Mouse (Mus musculus) erythroid progenitor cell, adult 5-6 weeks (primary cell): Measurements from ENCODE around the gene Pikfyve. TPM values are rescaled to one million over a fixed set of nuclear protein-coding genes. Genes with fewer than 3 reads are reported as not detected.
"Not testable (repeated sequence)": the region's sequence is repeated elsewhere in the genome, so short reads cannot be mapped to it uniquely, and the experiment has no call there.

Experiments used
- ATAC-seq: replicated peaks from 2 replicates; pipeline ENCODE4 v1.8.0; 2016; ENCODE audit warnings: moderate number of reproducible peaks, mild to moderate bottlenecking, moderate TSS enrichment, inconsistent platforms; ENCODE audit not compliant: poor library complexity, low FRiP score, severe bottlenecking
- total RNA-seq, 2 experiments: library from RNA; stranded (forward) in 1 of 2; stranded (reverse) in 1 of 2; fragments of 150-400 nt in 1 of 2; fragments of 186-747, 209-891 nt in 1 of 2; gene quantifications; 2 replicates each; pipeline versions ENCODE4 v1.2.3 to v1.2.4; 2015 to 2017; ENCODE audit warnings: low replicate concordance in 2 of 2

Gene Pikfyve
- total RNA-seq, 2 experiments from 2014 or later: 29.8 to 39.4 TPM

DNA sequence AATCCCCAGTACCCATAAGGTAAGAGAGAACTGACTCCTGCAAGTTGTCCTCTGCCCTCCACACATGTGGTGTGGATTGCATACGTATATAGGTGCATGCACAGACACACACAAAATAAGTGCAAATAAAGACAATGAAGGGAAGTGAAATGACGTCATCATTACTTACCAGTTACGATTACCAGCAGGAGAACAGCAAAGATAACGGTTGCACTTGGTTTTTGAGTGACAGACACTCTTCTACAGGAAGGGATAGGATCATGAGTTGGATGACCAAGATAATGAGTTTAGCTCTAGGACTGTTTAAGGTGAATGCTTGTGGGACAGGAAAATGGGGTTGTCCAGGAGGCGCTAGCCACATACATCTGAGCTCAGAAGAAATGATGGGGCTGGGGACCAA is 5.0 kb upstream of the Pikfyve start:
- no peak for ATAC-seq

DNA sequence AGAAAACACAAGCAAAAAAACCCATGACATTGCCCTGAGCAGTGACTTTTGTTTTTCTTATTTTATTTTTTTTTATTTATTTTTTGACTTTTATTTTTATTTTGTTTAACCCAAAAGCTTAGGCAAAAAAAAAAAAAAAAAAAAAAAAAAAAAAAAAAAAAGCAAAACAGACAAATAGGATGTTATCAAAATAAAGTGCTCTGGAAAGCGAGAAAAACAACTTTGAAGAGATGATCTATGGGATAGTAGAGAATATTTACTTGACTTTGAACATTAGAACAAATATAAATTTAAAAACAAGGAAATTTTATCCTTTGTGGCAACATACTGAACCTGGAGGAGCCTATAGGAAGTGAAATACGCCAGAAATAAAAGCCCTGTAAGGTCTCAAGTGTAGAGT is 2.5 kb upstream of the Pikfyve start:
- ATAC-seq: no peak

DNA sequence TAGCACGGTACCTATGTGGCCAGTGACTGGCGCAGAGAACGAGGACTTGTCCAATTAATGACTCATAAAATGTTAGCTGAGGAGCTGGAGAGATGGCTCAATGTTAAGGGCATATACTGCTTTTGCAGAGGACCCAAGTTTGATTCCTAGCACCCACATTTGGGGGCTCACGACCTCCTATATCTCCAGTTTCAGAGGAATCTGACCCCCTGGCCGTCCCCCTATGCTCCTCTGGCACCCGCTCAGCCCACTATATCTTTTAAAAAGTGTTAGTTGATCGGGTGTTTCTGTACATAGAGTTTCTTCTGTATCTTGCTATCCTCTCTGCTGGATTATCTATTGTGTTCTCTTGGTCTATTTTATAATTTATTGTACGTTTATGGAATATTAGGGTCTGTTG is 1.5 kb upstream of the Pikfyve start:
- no peak for ATAC-seq

DNA sequence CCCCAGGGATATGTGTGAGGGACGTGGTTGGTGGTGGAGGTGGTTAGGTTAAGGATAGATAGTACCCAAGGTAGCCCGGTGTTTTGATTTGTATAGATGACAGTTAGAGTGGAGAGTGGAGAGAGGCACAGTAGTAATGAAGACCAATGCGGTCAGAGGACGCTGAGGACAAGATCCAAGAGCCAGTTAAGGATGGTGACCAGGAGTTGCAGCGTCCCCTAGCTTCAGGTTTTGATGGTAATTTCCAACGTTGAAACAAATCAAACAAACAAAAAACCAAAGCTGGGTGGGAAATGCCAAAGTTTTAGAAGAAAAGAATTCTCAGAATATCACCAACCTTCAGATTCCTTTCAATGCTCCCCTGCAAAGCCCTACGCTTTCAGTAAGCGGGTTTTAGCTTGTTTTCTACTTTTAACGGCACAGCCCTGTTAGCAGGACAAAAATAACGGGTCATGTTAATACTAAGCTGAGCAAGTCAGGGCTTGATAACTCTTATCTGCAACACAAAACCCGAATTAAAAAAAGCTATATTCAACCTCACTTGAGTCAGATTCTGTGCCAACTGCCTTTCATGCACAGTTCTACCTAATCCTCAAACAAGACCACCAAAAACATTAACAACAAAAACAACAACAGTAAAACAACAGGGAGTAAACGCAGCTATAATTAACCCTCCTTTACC is 818 bp upstream of the Pikfyve start:
- no peak for ATAC-seq

DNA sequence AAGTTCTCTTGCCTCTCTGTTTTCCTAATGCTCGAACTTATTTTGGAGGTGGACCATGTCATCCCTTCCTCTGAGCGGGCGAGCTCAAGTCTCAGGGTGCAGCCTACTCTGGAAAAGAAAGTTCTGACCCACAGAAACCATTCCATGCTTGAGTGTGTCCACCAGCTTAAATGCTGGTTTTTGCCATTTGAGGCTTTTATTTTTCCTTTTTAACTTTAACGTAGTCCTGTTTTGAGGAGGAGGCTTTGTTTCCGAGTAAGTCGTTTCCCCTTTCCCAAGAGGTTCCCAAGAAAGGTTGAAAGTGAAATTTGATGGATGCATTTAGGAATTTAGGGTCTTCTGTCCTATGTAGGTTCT is 569 bp downstream of the Pikfyve start:
- no peak for ATAC-seq

DNA sequence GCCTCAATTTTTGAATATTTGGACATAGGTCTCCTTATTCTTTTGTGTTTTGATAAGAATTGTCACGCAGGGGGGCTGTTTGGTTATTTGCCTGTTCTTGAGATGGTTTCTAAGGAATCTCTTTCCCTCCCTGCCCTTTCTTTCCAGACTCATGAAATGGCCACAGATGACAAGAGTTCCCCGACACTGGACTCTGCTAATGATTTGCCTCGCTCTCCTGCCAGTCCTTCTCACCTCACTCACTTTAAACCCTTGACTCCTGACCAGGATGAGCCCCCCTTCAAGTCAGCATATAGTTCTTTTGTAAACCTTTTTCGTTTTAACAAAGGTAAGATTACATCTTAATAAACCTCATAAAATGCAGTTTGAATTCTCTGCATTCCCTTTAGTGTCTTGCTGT is 3.7 kb downstream of the Pikfyve start:
- ATAC-seq: no peak

DNA sequence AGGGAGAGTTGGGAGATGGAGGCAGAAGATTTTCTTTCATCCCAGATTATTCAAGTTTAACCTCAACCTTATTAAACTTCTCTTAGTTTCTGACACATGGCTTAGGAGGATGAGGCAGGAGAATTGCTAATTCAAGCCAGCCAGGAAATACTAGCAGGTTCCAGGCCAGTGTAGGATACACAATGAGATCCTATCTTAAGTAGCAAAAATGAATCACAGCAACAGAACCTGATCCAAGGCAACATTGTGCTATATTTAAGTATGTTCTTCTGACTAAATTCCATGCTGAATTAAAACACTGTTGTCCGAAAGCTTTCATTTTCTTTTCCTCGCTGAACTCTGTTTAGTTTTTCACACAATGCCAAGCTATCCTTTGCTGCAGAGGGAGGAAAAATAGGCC is 6.7 kb downstream of the Pikfyve start:
- no peak for ATAC-seq

DNA sequence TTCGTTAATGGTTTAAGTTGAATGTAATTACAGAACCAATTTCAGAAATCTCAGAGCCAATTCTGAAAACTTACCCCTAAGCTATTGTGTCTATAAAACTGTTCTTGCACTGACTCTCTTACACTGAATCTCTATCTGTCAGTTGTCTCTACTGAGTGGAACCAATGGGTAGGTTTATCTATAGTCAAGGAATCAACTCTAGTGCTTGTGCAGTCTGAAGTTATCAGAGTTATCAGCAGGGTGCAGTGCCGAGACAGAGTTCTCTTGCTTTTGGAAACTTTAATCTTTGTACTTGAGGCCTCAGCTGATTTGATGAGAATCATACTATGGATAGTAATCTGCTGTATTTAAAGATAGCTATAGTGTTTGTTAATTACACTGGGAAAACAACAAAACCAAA is 11.9 kb downstream of the Pikfyve start:
- no peak for ATAC-seq

DNA sequence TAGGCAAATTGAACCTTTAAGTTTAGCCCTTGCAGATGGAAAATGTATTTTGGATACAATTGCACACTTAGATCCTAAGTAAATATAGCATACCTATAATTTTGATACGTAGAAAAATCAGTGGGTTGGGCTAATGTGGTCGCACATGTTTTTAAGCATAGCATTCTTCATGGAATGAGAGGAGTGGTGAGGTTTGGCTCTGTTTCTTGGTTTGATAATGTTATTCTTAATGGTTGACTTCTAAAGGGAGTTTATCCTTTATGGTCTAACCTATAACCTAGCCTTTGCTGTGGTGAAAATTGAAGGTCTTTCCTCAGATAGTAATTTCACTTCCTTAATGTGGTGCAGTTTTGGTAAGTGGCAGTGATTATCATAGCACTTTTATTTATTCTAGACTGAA is 12.4 kb downstream of the Pikfyve start:
- no peak for ATAC-seq

DNA sequence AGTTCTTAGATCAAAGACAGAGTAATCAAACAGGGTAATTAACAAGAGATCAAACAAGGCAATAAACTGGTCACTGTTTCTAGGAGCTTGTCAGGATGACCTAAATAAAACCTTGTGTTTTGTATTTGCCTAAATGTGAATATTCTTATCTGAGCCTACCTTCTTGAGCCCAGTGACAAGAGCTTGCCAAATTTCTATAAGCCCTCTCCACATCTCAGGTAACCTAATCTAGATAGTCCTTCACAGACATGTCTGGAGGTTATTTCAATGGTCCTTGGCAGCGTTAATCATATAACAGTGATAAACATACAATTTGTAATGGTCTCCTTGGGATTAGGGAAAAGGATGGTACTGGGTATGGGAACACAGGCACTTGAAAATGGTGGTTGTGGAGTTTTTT is 17.8 kb downstream of the Pikfyve start:
- ATAC-seq: no peak

DNA sequence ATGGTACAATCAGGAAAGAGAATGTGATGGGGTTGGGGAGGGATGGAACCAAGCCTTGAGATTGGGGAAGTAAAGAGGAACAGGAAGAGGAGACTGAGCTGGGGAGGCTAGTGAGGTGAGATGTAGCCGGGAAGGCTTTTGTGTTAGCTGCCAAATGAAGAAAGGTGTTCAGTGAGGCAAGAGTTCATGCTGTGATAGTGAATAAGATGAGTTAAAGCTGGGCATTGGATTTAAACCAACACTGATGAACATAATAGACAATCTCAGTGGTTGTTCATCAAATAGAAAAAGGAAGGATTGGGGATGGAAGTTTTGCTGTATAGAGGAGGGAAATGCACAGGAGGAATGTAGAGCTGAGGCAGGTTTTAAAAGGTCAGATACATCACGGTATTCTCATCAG is 26.7 kb downstream of the Pikfyve start:
- ATAC-seq: no peak

DNA sequence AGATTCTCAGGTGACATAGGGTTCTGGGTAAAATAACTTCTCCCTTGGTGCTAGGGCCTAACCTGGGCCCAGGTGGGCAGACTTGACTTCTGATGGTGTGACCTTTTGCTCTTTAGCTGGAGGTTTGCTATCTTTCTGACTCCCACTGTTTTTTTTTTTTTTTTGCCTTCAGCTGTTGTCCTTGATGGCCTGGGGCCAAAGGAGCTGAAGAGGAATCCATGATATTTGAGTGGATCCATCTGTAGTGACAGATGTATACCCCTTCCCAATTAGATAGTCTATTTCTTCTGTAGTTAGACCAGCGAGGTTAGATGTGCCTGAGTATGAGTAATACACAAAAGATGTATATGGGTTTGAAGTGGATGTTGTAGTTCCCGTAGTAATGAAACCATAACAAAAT is 31.1 kb downstream of the Pikfyve start:
- no peak for ATAC-seq

DNA sequence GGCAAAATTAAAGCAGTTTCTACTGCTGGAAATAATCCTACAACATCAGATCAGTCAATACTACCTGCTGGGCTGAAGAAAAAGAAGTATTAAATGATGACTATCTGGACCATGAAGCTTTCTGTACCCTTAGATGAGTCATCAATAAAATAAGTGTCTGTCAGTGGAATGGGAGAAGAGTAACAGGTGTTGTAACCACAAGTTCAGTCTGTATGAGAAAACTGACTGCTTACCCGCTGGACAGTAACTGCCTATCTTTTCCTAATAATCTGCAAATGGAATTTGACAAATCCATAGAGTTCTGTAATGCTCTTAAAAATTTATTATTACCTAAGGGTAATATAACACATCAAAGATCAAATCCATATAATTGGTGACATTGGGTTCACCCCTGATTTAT is 31.5 kb downstream of the Pikfyve start:
- no peak for ATAC-seq

DNA sequence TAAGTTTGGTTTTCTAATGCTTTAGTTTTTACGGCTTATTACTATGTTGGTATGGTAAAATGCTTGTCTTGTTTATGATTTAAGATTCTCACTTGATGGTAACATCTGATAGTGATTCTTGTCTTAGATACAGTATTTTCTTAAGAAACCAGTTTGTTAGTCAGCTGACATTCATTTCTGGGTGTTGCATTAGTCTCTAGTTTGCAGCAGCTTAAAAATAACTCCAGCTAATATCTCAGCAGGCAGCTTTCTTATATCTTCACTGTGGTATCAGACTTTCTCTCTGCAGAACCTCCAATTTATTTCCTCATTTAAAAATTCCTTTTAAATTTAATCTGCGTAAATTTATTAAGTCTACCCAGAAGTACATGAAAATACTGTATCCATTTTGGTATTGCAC is 37.2 kb downstream of the Pikfyve start:
- no peak for ATAC-seq

DNA sequence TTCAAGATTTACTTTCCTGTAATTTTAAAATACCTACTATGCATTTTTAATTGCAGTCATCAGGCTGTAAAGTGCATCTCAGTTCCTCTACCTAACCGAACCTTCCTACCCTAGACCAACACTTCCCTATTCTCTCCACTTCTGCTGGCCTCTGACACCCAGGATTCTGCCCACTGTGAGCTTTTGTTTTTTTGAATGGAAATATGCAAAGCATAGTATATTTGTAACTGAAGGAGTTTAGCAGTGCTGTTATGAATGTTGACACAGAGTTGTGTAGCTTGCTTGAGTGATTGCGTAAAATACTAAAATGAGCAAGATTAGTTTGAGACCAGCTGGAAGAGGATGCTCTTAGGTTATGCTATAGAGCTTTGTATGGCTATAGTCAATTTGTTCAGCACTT is 41.2 kb downstream of the Pikfyve start:
- ATAC-seq: no peak

DNA sequence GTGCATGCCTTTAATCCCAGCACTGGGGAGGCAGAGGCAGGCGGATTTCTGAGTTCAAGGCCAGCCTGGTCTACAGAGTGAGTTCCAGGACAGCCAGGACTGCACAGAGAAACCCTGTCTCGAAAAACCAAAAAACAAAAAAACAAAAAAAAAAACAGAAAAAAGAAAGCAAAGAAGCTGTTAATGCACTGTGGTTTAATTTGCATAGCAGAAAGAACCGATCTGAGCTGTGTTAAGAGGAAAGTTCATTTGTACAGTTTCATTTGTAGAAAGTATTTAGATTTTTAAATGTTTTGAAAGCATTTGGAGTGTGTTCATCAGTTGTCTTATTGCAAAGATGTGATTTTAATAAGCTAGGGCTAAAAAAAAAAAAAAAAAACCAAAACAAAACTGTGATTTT is 43.3 kb downstream of the Pikfyve start:
- ATAC-seq: not testable (repeated sequence)

DNA sequence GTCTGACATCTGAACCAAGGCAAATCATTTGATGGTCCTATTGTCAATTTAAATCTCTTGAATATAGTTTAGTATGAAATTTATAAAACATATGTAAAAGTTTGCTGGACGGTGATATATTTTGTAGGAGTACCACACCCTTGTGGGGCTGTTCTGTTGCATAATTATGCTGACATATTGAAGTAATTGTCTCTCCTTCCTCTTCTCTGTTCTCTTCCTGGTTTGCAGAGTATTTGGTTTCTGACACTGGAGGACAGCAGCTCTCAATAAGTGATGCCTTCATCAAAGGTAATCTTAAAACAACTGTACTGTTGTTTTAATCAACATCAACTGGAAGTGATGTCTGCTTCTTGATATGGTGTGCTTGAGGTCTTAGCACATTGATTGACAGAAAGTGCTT is 44.1 kb downstream of the Pikfyve start:
- ATAC-seq: no peak

DNA sequence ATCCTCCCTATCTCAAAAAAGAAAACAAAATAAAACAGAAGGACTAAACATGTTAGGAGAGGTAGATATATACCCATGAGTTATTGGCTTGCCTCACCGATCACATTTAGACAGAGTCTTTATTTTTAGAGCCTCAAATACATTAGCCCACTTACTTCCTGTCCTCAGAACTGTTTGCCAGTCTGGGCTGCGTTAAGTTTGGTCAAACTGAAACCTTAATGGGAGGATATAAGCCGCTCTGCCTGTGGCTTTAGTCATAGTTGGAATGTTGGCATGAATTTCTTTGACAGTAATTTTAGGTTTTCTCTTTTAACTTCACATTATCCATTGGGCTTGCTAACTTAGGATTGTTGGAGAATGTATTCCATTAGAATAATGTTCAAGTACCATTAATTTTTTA is 51.2 kb downstream of the Pikfyve start:
- no peak for ATAC-seq

DNA sequence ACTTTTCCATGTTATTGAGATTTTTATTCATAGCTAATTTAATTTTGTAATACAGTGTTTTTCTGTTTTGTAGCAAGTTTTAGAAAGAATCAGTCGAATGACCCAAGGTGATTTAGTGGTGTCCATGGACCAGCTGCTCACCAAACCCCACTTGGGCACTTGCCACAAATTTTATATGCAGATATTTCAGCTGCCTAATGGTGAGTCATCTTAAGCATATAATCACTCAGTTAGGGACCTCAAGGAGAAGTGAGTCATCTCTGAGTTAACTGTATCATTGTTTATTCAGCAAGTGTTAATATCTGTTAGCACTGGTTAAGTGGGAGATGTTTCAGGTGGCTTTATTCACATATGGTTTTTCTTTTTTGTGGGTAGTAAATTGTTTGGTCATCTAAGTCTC is 59.2 kb downstream of the Pikfyve start:
- ATAC-seq: no peak

DNA sequence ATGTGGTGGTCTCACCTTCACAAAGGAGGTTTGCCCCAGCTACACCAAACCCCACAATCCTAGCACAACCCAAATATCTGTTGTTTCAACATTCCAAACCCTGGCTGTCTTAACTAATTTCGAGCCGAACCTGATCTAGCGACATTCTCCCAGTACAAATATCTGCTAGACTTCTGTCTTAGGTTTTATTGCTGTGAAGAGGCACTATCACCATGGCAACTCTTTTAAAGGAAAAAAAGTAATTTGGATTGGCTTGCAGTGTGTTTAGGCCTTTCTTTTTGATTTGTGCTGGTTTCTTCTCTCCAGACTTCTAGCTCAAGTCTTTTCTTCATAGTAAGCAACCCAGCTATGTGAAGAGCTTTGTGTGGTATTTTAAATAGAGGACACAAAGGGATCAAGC is 94.0 kb downstream of the Pikfyve start:
- no peak for ATAC-seq

DNA sequence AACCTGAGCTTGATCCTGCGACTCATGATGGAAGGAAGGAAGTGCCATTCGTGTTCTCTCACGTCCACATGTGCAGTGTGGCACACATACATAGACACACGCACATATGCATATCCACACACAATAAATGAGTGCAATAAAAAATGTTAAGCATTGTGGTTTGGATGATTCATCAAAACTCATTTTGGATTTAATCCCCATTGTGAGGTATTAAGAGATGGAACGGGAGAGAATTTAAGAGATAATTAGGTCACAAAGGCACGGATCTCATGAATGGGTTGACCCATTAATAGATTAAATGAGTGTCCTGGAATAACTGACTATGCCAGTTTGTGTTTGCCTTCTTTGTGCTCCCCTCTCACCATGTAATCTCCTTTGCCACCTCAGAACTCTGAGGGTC is 95.3 kb downstream of the Pikfyve start, which contains the start of gene Pth2r:
Gene Pth2r, plus strand, starts transcription at position 301 of the 400 bp plus-strand sequence.
- ATAC-seq: no peak

DNA sequence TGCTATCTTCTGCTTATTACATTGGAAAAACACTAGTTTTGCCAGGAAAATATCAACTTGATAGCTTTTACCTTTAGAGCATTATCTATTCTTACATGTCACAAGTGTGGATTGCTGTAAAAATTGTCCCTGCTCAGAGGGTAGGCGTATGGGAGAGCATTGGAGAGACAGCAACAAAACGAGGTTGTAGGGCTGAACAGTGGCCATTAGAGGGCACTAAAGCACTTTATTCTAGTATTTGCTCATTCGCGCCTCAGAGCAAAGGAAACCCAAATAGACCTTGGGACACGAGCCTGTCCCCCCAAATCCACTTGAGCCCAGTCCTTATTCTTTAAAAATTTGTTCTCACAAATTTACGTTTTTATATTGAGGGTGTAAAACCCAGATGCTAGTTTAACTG is 96.3 kb downstream of the Pikfyve start:
- ATAC-seq: no peak
